Mouse (Mus musculus) bone marrow macrophage, adult 2 months (primary cell): ENCODE measurements around the gene Chmp6.

Source experiments
- CTCF ChIP-seq: IDR thresholded peaks from 2 replicates; pipeline ENCODE4 v1.5.1; 2012; ENCODE audit warnings: low read depth, mild to moderate bottlenecking, low read length, moderate library complexity
- POLR2A ChIP-seq: IDR thresholded peaks from 2 replicates; pipeline ENCODE4 v1.6.1; 2012; ENCODE audit warnings: mild to moderate bottlenecking, low read depth, low read length, borderline replicate concordance

DNA sequence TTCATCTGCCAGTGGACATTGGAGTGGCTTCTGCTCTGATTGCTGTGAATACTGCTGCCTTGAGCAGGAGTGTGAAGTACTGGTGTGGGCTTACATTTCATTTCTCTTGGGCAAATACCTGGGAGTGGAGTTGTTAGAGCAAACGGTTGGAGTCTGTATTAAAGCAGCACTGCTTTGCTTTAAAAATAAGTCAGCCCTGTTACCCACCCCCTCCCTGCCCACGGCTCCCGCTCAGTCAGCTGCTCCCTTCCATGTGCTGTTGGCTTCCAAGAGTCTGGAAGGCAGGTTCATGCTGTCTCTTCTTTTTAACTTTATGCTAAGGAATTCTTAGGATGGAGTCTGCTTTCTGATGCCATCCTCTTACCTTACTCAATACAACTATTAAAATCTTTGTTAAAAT lies 48.3 kb downstream of the Chmp6 start:
- TF ChIP-seq POLR2A, result no peak
- TF ChIP-seq CTCF, result no peak
